Mouse (Mus musculus): ENCODE data around the gene Poc1a.

Poc1a gene

GRCm38 (mm10) chr9:106265358-106266075 is 15.3 kb upstream of the Poc1a start:
- DNase-seq (ENCODE audit: low spot score): no peak

DNA sequence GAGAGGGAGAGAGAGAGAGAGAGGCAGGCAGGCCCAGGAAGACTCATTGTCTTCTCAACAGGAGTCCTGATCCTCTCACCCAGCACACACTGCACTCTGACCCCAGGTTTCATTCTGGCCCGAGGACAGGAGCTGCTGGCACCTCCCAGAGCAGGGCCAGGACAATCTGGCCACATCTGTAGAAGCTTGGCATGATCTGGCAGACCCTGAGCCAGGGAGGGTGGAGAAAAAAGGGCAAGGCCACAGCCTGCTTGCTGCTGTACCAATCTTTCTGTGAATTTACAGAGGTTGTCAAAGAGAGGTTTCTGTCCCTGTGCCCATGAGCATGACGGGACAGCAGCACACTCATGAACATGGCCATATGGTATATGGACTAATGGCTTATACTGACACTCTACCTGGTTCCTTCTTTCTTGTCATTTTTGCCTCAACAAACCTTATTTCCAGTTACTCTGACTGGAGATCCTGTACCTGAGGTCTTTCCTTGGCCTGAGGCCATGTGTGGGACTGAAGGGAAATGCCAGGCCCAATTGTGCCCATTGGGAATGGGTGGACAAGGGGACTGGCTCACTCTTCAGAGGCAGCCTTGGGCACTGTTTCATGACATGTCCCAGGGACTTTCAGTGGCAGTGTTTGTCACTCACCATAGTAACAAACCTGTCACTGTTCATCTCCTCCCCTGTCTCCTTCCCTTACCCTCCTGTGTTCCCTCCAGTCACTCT is 13.8 kb upstream of the Poc1a start:
- DNase-seq (ENCODE audit: low spot score): no peak

GRCm38 (mm10) chr9:106268421-106268820 is 12.4 kb upstream of the Poc1a start:
- no peak for DNase-seq (ENCODE audit: low spot score)

DNA sequence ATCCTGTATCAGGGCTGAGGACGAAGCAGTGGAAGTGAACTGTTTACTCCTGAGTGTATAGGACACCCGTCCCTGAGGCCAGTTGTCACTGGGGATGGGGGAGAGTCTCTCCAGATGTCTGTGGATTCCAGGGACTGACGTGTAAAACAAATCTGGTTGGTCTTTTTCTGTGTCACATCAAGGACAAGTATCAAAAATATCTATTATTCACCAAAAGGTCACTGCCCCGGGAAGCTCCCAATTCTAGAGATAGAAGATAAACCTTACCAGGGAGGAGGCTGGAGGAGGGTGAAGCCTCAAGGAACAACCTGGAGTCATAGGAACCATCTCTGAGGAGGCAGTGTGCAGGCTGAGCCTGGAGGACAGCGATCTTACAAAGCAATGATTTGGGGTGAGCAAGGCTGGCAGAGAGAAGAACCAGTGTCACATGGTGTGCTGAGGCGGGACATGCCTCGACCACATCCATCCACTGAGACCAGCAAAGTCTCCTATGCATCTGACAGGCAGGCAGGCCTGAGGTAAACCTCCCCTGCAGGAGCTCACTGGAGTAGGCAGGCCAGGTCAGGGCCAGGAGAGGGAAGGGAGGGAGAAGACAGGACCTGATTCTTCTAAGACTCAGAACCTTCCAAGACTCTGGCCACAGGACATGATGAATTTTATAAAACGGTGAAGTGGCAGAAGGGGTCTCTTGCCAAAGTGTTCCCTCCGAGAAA is 11.6 kb upstream of the Poc1a start:
- DNase-seq (ENCODE audit: low spot score): no peak

- no peak for DNase-seq (ENCODE audit: low spot score)
Observed at GRCm38 (mm10) chr9:106269879-106270278, 11.0 kb upstream of the Poc1a start.

- no peak for DNase-seq (ENCODE audit: low spot score)
Observed at GRCm38 (mm10) chr9:106270656-106271055, 10.2 kb upstream of the Poc1a start.

DNA sequence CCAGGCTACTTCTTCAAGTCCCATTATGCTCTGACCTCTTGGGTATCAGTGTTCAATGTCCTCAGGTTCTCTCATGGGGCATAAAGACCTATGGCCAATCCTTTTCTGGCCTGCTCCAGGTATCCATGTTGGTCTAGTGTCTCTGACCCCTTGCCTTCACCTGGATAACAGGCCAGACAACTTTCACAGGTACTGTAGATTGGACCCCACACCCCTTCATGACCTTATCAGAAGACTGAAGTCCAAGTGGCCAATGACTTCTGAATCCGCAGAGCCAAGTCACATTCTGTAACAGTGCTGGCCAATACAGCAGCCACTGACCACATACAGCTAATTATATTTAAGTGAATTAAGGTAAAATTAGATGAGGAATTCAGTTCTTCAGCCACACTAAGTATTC is 8.6 kb upstream of the Poc1a start:
- no peak for DNase-seq (ENCODE audit: low spot score)

DNA sequence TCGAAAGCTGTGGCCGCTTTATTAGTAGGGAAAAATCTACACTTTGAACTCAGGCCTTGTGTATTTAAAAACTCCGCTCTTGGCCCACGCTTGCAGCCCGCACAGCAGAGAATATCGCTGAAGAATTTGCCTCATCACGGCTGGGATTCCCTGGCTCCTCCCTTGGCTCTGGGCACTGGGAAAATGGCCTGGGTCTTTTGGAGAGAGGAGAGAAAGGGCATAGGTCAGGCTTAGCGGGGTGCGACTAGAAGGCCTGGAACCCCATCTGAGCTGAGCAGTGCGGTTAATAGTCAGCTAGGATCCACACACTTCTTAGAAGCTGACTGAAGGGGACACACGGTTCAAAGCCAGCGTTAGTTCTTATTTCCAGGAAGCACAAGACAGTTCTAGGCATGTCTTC is 7.6 kb upstream of the Poc1a start:
- no peak for DNase-seq (ENCODE audit: low spot score)

GRCm38 (mm10) chr9:106273791-106274190 is 7.1 kb upstream of the Poc1a start:
- DNase-seq (ENCODE audit: low spot score): no peak

DNA sequence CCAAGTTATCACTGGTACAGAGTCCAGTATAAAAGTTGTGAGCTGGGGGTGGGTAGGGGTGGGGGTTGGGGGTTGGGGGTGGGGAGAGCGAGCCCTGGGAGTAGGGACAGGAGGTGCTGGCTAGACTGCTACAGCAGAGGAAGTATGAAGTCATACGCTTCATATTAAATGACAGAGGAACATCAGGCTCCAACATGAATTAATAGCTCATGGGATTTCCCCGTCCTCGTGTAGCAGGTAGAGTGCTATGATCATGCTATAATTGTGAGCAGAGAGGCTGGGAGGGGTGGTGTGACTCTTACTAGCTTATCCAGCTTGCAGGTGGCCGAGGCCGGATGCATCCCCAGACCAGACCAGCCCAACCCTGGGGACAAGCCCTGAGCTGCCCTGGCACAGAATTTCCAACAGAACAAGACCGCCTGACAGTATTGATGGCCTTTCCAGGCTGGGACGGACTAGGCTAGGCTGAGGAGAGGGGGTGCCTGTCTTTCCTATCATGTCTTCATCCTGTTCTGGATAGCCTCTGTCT is 6.1 kb upstream of the Poc1a start:
- no peak for DNase-seq (ENCODE audit: low spot score)

- no peak for DNase-seq (ENCODE audit: low spot score)
Observed at GRCm38 (mm10) chr9:106275806-106276205, 5.1 kb upstream of the Poc1a start.

DNA sequence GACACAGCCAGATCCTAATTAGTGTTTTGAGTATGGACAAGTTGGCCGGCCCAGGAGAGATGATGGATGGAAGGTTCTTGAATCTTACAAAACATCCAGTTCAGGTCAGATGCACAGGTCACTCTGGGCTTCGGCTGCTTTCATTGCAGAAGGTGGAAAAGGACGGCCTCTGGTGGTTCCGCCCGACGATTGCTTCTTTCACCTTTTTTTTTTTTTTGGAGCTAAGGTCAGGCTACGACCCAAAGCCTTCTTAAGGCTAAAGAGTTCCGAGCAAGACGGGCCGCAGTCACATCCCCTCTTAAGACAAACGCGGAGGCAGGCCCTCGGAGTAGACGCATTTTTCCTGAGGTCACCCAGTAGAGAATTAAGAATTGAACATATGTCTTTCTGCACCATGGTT is 475 bp upstream of the Poc1a start:
- DNase-seq (ENCODE audit: low spot score): peak; percentile 39

DNA sequence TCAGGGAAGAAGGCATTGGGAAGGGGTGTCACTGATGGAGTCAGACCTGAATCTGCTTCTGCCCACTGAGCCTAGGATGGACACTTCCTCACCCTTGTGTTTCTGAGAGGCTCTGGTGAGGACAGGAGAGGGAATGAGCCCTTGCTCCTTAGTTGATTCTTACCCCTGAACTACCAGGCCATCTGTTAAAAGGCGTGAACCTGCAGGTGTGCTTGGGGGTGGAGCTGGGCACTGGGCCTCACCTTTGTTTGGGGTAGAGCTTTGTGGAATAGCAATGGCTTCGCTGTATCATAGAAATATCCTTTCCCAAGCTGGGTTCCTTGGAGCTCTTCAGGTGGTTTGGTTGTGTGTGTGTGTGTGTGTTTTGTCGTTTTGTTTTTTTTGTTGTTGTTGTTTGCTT is 1.2 kb downstream of the Poc1a start:
- no peak for DNase-seq (ENCODE audit: low spot score)

DNA sequence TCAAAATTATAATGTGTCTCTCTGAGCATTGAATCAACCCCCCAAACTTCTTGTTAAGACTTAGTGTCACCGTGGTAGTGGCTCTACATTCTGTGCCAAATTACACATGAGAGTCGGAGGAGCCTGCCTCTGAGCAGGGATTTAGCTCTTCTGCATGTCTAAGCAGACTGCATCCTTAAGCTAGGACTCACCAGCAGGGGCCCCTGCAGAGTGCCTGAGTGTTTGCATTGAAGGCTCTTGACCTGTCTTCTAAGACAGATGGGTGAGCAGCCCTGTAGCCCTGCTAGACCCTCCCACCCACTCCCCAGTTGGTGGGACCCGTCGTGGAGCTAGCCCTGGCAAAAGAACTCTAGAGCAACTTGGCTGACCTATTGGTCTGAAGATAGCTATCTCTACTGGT is 6.3 kb downstream of the Poc1a start:
- no peak for DNase-seq (ENCODE audit: low spot score)

DNA sequence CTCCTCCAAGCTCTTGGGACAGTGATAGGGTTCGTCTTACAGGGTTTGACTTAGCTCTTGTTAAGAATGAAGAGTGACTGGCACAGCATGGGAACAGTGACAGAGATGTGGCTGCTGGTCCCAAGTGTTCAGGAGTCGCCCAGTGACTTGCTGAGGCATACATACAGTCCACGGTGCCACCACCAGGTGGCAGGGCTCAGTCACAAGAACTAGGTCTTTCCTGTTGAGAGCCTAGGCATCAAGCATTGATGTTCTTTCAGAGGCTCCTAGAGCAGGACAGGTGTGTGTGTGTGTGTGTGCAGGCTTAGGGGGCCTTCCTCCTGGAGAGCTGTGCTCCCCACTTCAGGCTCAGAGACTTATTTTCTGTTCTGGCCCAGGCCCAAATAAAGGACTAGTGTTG is 8.0 kb downstream of the Poc1a start:
- DNase-seq (ENCODE audit: low spot score): peak; percentile 75

DNA sequence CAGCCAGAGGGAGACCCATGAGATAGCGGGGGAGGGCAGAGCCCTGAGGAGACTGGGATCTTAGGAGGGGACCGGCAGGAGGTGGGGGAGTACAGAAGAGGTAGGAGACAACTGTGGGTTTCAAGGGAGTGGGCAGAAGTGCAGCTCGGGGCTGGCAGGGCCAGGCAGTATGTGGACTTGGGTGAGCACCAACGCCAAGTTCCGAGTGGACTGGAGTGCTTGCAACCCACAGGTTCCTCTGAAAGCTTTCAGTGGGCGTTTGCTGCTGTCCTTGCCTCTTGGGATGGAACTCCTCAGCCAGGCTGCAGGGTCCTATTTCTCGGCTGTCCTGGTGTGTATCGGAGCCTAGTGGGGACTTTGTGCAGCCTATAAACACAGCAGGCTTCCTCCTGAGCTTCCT is 9.0 kb downstream of the Poc1a start:
- no peak for DNase-seq (ENCODE audit: low spot score)

- DNase-seq (ENCODE audit: low spot score): no peak
Observed at GRCm38 (mm10) chr9:106290636-106291122, 9.8 kb downstream of the Poc1a start.

DNA sequence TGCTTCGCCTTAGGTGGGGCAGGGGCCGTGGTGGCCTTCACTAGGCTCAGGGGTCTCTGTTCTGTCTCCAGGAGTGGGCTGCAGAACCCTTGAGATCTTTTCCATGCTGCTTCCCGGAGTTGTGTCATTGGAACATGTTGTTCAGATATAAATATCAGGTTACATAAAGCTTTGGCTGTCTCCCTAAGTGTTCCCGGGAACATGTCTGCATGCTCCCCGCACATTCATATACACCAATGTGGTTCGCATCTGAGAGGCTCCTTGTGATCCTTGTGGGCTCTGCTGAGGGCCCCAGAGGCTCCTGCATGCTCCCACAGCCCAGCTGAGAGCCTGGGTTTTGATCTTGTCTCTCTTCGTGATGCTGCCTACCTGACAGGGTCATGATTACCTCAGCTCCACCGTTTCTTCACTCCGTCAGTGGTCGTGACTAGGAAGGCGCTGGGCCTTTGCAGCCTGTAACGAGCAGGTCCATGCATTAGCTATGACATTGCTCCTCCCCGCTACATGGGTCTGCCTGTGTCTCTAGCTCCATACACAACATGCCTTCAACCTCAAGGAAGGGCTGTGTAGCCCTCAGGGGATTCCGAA is 12.8 kb downstream of the Poc1a start:
- DNase-seq (ENCODE audit: low spot score): no peak

DNA sequence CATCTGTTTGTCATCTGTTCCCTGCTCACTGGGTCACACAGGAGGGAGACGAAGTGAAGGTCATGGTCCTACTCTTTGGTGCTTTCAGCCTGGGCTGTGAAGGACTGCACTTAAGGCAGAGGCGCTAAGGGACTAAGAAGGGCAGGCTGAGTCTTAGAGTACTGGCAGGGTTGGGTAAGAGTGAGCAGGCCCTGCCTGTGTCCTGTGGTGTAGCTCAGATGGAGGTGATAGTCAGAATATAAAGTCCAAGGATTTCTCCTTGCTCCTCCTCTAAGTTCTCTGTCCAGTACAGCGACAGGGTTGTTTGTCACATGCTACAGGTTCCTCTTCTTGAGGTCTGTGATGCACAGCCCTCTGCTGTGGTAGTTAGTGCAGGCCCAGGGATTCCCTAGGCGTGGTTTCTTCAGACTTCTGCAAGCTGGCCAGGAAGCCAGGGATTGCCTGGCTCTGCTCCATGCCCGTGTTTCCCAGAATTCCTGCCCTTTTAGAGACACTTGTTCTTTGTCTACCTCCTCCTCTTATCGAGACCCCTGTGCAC is 15.8 kb downstream of the Poc1a start:
- no peak for DNase-seq (ENCODE audit: low spot score)

DNA sequence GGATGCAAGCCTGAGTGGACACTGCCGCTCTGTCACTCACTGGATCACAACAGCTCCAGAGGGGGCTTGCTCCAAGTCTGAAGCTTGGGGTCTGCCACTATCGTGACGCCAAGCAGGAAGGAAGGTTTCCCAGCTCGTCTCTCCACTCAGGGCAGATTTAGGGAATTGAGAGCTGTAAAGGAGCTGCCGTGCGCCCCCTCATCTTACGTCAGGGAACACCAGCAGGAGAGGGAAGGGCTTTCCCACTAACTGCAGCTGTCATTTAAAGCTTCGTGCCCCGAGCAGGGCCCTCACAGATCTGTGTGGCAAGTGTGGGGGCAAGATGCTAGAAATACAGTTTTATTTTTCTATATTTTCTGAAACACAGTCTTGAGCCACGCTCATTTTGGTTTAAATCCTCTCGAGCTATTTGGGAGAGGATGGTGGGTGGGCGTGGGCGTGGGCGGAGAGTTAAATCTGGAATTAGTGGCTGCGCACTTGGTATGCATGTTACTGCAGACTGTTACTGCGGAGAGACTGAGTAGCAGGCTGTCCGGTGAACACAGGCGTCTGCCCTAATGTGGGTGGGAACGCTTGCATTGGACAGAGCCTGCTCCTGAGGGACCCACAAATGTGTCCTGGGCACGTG is 19.4 kb downstream of the Poc1a start:
- DNase-seq (ENCODE audit: low spot score): no peak

GRCm38 (mm10) chr9:106300949-106301348 is 20.1 kb downstream of the Poc1a start:
- no peak for DNase-seq (ENCODE audit: low spot score)

Measured in T-cell, adult 2 months (primary cell).